Mouse (Mus musculus): ENCODE results near the gene Ak4.

Ak4 gene

DNA sequence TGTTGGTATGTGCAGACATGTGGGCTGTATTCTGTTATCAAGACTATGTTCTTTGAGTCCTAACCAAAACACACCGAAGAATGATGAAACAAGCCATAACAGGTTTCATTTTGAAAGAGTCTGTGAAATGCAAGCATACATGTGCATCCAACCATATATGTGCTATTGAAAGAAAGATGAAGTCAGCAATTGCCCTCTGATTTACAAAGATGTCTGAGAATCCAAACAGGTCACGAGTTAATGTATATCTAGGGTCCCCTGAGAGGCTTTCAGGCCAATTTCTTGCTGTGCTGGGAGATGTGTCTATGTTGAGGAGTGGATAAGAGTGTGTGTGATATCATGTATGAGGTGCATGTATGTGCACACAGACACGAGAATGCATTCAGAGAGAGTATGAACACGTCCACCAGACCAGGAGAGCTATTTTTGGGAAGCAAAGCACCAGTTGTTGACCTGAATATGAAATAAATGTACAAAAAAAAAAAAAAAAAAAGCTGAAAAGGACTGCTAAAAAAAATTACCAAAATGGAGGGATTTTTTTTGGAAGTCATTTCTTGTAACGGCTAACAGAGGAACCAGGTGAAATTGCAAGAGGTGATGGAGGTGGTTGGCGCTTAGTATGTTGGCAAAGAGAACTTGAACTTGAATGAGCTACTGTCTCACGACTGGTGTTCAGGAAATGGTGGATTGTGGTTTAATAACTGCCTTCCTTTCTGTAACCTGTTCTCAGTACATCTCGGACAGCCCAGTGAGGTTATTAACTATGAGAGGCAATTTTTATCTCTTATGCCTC, 91.2 kb downstream of the Ak4 start:
- in situ Hi-C loops (cut with MboI, MseI): no loop called here

DNA sequence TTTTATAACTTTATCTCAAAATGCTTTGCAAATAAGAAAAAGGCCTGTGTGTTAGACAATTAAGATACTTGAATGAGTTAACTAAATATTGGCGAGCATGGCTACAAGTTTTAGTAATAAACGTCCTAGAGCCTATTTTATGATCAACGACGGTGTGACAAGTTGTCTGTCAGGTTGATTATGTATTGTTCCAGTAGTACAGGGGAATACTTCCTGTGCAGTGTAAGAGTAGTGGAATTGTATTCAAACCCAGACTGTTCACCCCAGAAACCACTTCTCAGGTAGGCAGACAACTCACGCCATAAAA, 91.8 kb downstream of the Ak4 start:
- in situ Hi-C loops (cut with MboI, MseI): no loop called here

GRCm38 (mm10) chr4:101511768-101512521, 92.9 kb downstream of the Ak4 start:
- in situ Hi-C loops (cut with MboI, MseI): no loop called here

GRCm38 (mm10) chr4:101513251-101513650, 94.2 kb downstream of the Ak4 start:
- in situ Hi-C loops (cut with MboI, MseI): no loop called here

DNA sequence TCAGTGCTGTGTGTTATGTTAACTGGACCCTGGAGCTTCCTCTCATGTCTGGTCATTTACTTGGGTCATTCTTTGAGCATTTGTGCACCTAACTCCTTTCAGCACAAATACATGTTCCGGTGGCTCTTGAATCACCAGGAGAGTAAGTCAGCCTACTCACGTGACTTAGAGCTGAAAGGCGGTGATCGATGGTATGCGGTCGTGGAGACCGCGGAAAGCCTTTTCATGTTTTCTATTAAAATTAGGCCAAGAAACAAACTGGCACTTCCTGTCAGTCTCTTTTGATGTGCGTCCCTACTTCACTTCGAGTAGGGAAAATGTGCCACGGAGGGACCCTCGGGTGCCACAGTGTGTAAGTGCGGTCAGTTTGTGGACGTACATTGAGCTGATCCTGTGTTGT, 96.8 kb downstream of the Ak4 start:
- in situ Hi-C loops (cut with MboI, MseI): no loop called here
